In genomic region chr19:57610058-57610475, GRCm38 (mm10) we compare ENCODE assay signal across 1 mouse cellular context.
TF ChIP-seq lines count a peak whose summit lies in the region.

No protein-coding gene starts in this region.

TF ChIP-seq in MEL, 35 proteins besides CTCF, POLR2A, EP300 and RAD21 (continued from another document):
- TF ChIP-seq USF2 (IDR thresholded peaks at IDR 0.05; ENCODE audit: borderline replicate concordance in 1 of 2, insufficient read depth in 1 of 2, low read depth in 1 of 2, low read length in 2 of 2) (no peak), GABPA (IDR thresholded peaks at IDR 0.05; ENCODE audit: low read depth, low read length) (no peak), NELFE (IDR thresholded peaks at IDR 0.05; ENCODE audit: low read depth, low read length) (no peak), GATA1 (IDR thresholded peaks at IDR 0.05; ENCODE audit: low read depth, low read length) (no peak), TAL1 (IDR thresholded peaks at IDR 0.05; ENCODE audit: low read length) (no peak), TBP (IDR thresholded peaks at IDR 0.05; ENCODE audit: low read depth, low read length) (no peak; the same call in 1 of the 2 replicates), MEF2A (IDR thresholded peaks at IDR 0.05; ENCODE audit: extremely low read depth, insufficient replicate concordance, low read depth, low read length, poor library complexity, severe bottlenecking) (no peak), JUND (IDR thresholded peaks at IDR 0.05; ENCODE audit: low read depth, low read length) (no peak), POLR2AphosphoS2 (IDR thresholded peaks at IDR 0.05; ENCODE audit: low read length) (no peak), HCFC1 (IDR thresholded peaks at IDR 0.05; ENCODE audit: low read depth, low read length) (peak; percentile 39; the same call in 1 of the 2 replicates), POLR2AphosphoS5 (IDR thresholded peaks at IDR 0.05; ENCODE audit: borderline replicate concordance, low read depth, low read length) (no peak)
